Mouse (Mus musculus): Measurements from ENCODE around the gene Ccdc149. TPM values are rescaled to one million over a fixed set of nuclear protein-coding genes. Genes with fewer than 3 reads are reported as not detected.

Gene Ccdc149
- 1.4 and 1.7 TPM in 2 replicates for polyA plus RNA-seq (2012; rRNA removed)

DNA sequence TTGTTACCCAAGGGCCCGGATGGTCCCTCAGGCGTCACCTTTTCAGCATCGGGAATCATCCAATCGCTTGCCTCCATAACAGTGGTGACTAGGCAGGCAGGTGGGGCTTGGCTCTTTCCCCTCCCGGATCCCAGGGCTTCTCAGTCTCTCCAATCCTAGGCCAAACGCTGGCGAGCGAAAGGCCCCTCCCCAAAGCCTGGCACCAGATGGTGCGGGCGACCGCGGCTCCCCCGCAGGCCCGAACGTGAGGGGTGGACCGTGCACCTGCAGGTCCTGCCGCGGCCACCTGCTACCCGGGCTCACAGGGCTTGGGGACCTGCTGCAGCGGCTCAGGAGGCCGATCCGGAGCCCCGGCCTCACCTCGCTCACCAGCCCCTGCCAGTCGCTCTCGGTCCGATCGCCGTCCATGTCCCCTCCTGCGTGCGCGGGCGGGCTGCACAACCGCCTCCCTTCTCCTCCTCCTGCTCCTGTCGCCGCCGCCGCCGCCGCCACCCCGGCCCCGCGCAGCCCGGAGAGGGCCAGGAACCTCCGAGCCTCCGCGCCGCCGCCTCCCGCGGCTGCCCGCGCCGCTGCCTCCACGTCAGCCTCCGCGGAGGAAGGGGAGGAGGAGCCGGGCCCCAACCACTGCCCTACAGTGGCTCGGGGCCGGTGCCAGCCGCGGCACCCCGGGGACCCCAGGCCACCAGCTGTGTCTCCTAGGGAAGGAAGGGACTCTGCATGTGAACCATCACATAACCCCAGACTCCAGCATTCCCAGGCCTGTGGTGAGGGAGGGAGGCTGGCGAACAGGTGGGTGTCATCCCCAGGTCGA, at the start of gene Ccdc149:
TSS of gene Ccdc149 (minus strand) at position 531 of the 811 bp plus-strand sequence.
- H3K27me3 ChIP-seq (replicated peaks; ENCODE audit: control insufficient read depth, insufficient read depth, low read length), result no peaks in the 10 kb centered on the region
- peak within 1 kb of the TSS; percentile 82 for H3K4me3 ChIP-seq (ENCODE audit: insufficient read depth, low read depth, low read length)
- H3K4me1 ChIP-seq (ENCODE audit: control insufficient read depth, insufficient read depth, low read length), result no peaks in the 10 kb centered on the region; the same call in 1 of the 2 replicates
- no peaks in the 10 kb centered on the region for H3K36me3 ChIP-seq (ENCODE audit: control insufficient read depth, insufficient read depth, low read length)
- TF ChIP-seq CTCF (conservative IDR thresholded peaks at IDR 0.05; ENCODE audit: insufficient read depth, insufficient read length, low read depth, low read length) (no peak), POLR2A (IDR thresholded peaks at IDR 0.05; ENCODE audit: low read depth, low read length) (no peak)
- peak within 1 kb of the TSS; percentile 61; the same call in 1 of the 2 replicates for H3K27ac ChIP-seq (ENCODE audit: insufficient read depth, low read depth, low read length)
- WGBS, result 2% methylated on average over 64 of the region's 65 CpGs
- DNase-seq, result peak; percentile 88

DNA sequence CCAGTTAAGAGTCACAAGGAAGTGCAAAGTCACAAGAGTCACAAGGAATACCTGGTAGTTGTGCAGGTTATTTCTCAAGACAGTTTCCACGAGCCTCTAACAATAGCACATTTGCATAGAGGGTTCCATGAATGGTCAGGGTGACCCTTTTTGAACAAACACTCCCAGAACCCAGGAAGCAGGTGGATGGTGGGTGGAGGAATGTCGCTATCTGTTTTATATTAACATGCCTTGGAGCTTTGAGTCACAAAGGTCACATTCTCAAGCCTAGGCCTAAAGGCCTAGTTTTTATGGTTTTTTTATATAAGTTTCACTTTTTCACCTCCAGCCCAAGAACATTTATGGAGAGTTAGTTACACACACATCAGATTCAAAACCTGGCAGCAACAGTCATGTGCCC, 48.6 kb upstream of the Ccdc149 start:
- Histone ChIP-seq H3K27ac (ENCODE audit: insufficient read depth, low read depth, low read length) (peak overlapping the region; percentile 48; the same call in 1 of the 2 replicates), H3K4me1 (ENCODE audit: control insufficient read depth, insufficient read depth, low read length) (peaks cover 5% of the 10 kb centered on the region; the same call in 1 of the 2 replicates), H3K36me3 (ENCODE audit: control insufficient read depth, insufficient read depth, low read length) (no peaks in the 10 kb centered on the region), H3K4me3 (ENCODE audit: insufficient read depth, low read depth, low read length) (no peak overlapping the region), H3K27me3 (replicated peaks; ENCODE audit: control insufficient read depth, insufficient read depth, low read length) (no peaks in the 10 kb centered on the region)
- peak; percentile 79 for DNase-seq
- TF ChIP-seq CTCF (conservative IDR thresholded peaks at IDR 0.05; ENCODE audit: insufficient read depth, insufficient read length, low read depth, low read length) (no peak), POLR2A (IDR thresholded peaks at IDR 0.05; ENCODE audit: low read depth, low read length) (no peak)
- WGBS, result 40% methylated on average over 2 of the region's 2 CpGs

DNA sequence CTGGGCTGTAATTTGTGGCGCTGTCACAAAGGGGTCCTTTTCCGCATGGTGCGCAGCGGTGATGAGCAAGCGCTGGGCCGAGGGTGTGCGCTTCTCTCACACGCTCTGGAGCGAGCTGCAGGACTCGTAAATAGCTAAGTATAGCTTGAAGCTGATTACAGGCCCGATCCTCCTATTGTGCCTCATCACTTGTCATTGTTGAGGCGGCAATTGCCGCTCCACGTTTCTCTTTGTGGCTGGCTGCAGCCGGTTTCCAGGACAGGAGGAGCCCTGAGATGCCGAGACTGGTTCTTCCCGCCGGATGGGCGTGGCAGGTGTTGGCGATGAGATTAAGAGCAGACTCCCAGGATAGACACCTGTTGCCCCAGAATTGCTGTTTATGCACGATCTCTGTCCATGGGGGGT, 44.8 kb upstream of the Ccdc149 start:
- Histone ChIP-seq H3K27ac (ENCODE audit: insufficient read depth, low read depth, low read length) (no peak overlapping the region), H3K36me3 (ENCODE audit: control insufficient read depth, insufficient read depth, low read length) (no peaks in the 10 kb centered on the region), H3K27me3 (replicated peaks; ENCODE audit: control insufficient read depth, insufficient read depth, low read length) (no peaks in the 10 kb centered on the region), H3K4me3 (ENCODE audit: insufficient read depth, low read depth, low read length) (no peak overlapping the region), H3K4me1 (ENCODE audit: control insufficient read depth, insufficient read depth, low read length) (peaks cover 5% of the 10 kb centered on the region; the same call in 1 of the 2 replicates)
- no peak for DNase-seq
- WGBS, result 17% methylated on average over 21 of the region's 21 CpGs
- no peak for TF ChIP-seq CTCF (conservative IDR thresholded peaks at IDR 0.05; ENCODE audit: insufficient read depth, insufficient read length, low read depth, low read length)
- TF ChIP-seq POLR2A (IDR thresholded peaks at IDR 0.05; ENCODE audit: low read depth, low read length), result no peak

- Histone ChIP-seq H3K27ac (ENCODE audit: insufficient read depth, low read depth, low read length) (no peak overlapping the region), H3K4me1 (ENCODE audit: control insufficient read depth, insufficient read depth, low read length) (peaks cover 4% of the 10 kb centered on the region; the same call in 1 of the 2 replicates), H3K27me3 (replicated peaks; ENCODE audit: control insufficient read depth, insufficient read depth, low read length) (no peaks in the 10 kb centered on the region), H3K36me3 (ENCODE audit: control insufficient read depth, insufficient read depth, low read length) (no peaks in the 10 kb centered on the region), H3K4me3 (ENCODE audit: insufficient read depth, low read depth, low read length) (no peak overlapping the region)
- whole genome bisulfite sequencing, result 29% methylated on average over 22 of the region's 22 CpGs
- DNase-seq, result peak; percentile 64
- TF ChIP-seq POLR2A (IDR thresholded peaks at IDR 0.05; ENCODE audit: low read depth, low read length) (no peak), CTCF (conservative IDR thresholded peaks at IDR 0.05; ENCODE audit: insufficient read depth, insufficient read length, low read depth, low read length) (peak; percentile 74)
These were observed 44.1 kb upstream of the Ccdc149 start for GRCm38 (mm10) chr5:52515246-52516021.

DNA sequence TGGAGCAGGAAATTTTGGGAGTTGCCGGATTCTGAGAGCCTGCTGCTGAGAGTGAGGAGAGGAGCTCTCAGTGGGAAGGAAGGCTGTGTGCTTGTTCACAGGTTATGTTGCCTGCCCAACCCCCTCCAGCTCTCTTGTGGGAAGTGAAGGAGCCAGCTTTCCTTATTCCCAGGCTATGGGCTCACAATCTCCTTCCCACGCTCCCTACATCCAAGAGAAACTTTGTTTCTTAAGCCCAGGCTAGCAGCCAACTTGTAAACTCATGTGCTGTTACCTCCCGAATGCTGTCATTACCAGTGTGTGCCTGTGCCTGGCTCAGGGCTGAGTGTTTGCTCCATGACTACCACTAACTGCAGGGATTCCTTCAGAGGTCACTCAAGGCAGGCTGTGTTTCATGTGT, 39.8 kb upstream of the Ccdc149 start:
- TF ChIP-seq CTCF (conservative IDR thresholded peaks at IDR 0.05; ENCODE audit: insufficient read depth, insufficient read length, low read depth, low read length), result no peak
- Histone ChIP-seq H3K4me1 (ENCODE audit: control insufficient read depth, insufficient read depth, low read length) (no peaks in the 10 kb centered on the region), H3K36me3 (ENCODE audit: control insufficient read depth, insufficient read depth, low read length) (no peaks in the 10 kb centered on the region), H3K27me3 (replicated peaks; ENCODE audit: control insufficient read depth, insufficient read depth, low read length) (no peaks in the 10 kb centered on the region), H3K27ac (ENCODE audit: insufficient read depth, low read depth, low read length) (no peak overlapping the region), H3K4me3 (ENCODE audit: insufficient read depth, low read depth, low read length) (no peak overlapping the region)
- DNase-seq, result no peak
- 84% methylated on average over 3 of the region's 3 CpGs for WGBS

GRCm38 (mm10) chr5:52509416-52509815, 38.1 kb upstream of the Ccdc149 start:
- Histone ChIP-seq H3K27me3 (replicated peaks; ENCODE audit: control insufficient read depth, insufficient read depth, low read length) (no peaks in the 10 kb centered on the region), H3K4me3 (ENCODE audit: insufficient read depth, low read depth, low read length) (no peak overlapping the region), H3K27ac (ENCODE audit: insufficient read depth, low read depth, low read length) (no peak overlapping the region), H3K4me1 (ENCODE audit: control insufficient read depth, insufficient read depth, low read length) (no peaks in the 10 kb centered on the region), H3K36me3 (ENCODE audit: control insufficient read depth, insufficient read depth, low read length) (no peaks in the 10 kb centered on the region)
- TF ChIP-seq POLR2A (IDR thresholded peaks at IDR 0.05; ENCODE audit: low read depth, low read length) (no peak), CTCF (conservative IDR thresholded peaks at IDR 0.05; ENCODE audit: insufficient read depth, insufficient read length, low read depth, low read length) (no peak)
- WGBS, result 81% methylated on average over 6 of the region's 6 CpGs
- no peak for DNase-seq

DNA sequence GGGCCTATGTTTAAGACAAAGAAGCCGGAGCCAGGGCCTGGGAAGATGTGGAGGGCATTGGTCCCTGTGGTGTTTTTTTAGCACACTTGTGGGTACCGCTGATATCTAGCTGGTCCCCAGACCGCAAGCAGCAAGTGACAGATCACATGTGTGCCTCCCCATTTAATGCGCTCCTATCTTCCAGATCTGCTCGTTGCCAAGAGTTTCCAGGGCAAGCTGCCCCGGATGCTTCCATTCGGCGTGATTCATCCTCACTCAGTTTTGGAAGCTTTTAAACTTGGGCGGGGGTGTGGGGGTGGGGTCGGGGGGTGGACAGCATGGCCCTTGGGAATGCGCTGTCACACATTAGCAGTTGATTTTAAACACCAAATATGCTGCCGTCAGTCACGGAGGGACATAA, 33.3 kb upstream of the Ccdc149 start:
- Histone ChIP-seq H3K36me3 (ENCODE audit: control insufficient read depth, insufficient read depth, low read length) (no peaks in the 10 kb centered on the region), H3K27ac (ENCODE audit: insufficient read depth, low read depth, low read length) (no peak overlapping the region), H3K4me1 (ENCODE audit: control insufficient read depth, insufficient read depth, low read length) (no peaks in the 10 kb centered on the region), H3K27me3 (replicated peaks; ENCODE audit: control insufficient read depth, insufficient read depth, low read length) (no peaks in the 10 kb centered on the region), H3K4me3 (ENCODE audit: insufficient read depth, low read depth, low read length) (no peak overlapping the region)
- no peak for DNase-seq
- WGBS, result 84% methylated on average over 13 of the region's 13 CpGs
- TF ChIP-seq CTCF (conservative IDR thresholded peaks at IDR 0.05; ENCODE audit: insufficient read depth, insufficient read length, low read depth, low read length) (no peak), POLR2A (IDR thresholded peaks at IDR 0.05; ENCODE audit: low read depth, low read length) (no peak)

Data from kidney, adult 2 months (tissue).